Mouse (Mus musculus) lung, postnatal 0 days (tissue): ENCODE data around the gene Psmf1.

Experiments used
- CTCF ChIP-seq: IDR thresholded peaks from 2 replicates; pipeline ENCODE4 v1.5.1; 2016; ENCODE audit warnings: antibody characterized with exemption, mild to moderate bottlenecking
- EP300 ChIP-seq: IDR thresholded peaks from 2 replicates; pipeline ENCODE4 v1.6.1; 2016; ENCODE audit warnings: antibody characterized with exemption, mild to moderate bottlenecking, control low read depth

DNA sequence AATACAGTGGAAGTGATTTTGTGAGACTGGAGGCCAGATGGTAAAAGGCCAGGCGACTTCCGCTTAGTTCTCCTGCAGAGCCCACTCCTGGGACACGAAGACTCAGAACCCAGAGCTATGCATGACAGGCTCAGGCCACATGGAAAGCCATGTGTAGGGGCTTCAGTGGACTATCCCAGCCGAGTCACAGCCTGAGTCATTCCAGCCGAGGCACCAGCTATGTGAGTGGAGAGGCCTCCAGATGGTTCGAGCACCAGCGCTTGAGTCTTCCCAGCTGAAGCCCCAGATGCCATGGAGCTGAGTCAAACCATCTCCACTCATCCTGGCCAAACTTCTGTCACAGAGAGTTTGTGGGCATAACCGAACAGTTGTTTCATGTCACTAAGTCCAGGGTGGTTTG, 29.5 kb upstream of the Psmf1 start:
- no peak for TF ChIP-seq CTCF
- TF ChIP-seq EP300: no peak
